Mouse (Mus musculus) liver, embryonic 14.5 days (tissue): Measurements from ENCODE around the gene Tspan1.
A peak's percentile ranks its signal among the peaks of the same experiment; 100 is the strongest.

Experiments
- CTCF ChIP-seq: IDR thresholded peaks from 2 replicates; pipeline ENCODE4 v1.5.1; 2016; ENCODE audit warnings: antibody characterized with exemption, low read depth, control low read depth
- EP300 ChIP-seq: IDR thresholded peaks from 2 replicates; pipeline ENCODE4 v1.6.1; 2016; ENCODE audit warnings: antibody characterized with exemption, low read depth

GRCm38 (mm10) chr4:116159912-116160311, 7.5 kb downstream of the Tspan1 start:
- TF ChIP-seq CTCF: peak; percentile 56
- no peak for TF ChIP-seq EP300
